Mouse (Mus musculus): ENCODE measurements around the gene Ifi203. TPM values are rescaled to one million over a fixed set of nuclear protein-coding genes. Genes with fewer than 3 reads are reported as not detected.
"Not testable (repeated sequence)": the region's sequence is repeated elsewhere in the genome, so short reads cannot be mapped to it uniquely, and the experiment has no call there.

Ifi203 gene
- polyA plus RNA-seq, 1 experiment: 1.1 TPM

- H3K4me1 ChIP-seq (ENCODE audit: control insufficient read depth, insufficient read depth, low read length): no peaks in the 10 kb centered on the region
- no peak overlapping the region for H3K4me3 ChIP-seq (ENCODE audit: insufficient read depth, low read length)
- TF ChIP-seq POLR2A (IDR thresholded peaks at IDR 0.05; ENCODE audit: extremely low read depth, insufficient read depth, low read length) (no peak), CTCF (IDR thresholded peaks at IDR 0.05; ENCODE audit: extremely low read depth, insufficient read depth, low read length) (no peak)
- no peak overlapping the region for H3K27ac ChIP-seq (ENCODE audit: insufficient read depth, low read length)
Observed at GRCm38 (mm10) chr1:173914559-173914958, 27.9 kb downstream of the Ifi203 start.

DNA sequence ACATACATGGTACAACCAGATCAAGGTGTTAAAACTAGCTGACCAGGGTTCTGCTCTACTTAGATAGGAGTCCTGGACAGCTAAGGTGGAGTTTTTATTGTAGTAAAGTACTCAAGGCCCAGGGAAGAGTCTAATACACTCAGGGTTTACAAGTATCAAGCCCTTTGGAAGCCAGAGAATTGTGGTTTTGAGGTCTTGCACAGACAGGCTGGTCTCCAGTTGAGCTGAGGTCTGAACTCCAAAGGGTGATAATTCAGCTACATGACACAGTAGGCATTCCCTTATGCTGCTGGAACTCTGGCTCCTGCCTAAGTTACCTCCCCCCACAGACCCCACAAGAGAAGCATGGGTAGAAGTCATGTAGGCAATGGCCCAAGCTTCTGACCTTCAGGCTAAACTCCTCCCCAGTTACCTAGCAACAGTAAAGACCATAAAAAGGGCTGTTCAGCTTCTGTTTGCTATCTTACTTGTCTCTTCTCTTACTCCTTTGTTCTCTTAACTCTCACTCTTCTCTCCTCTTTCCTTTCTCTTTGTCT lies 29.1 kb downstream of the Ifi203 start:
- not testable (repeated sequence) for H3K4me3 ChIP-seq (ENCODE audit: insufficient read depth, low read length); H3K27ac ChIP-seq (ENCODE audit: insufficient read depth, low read length); H3K4me1 ChIP-seq (ENCODE audit: control insufficient read depth, insufficient read depth, low read length)

- H3K4me3 ChIP-seq (ENCODE audit: insufficient read depth, low read length); H3K4me1 ChIP-seq (ENCODE audit: control insufficient read depth, insufficient read depth, low read length); H3K27ac ChIP-seq (ENCODE audit: insufficient read depth, low read length): not testable (repeated sequence)
Observed at GRCm38 (mm10) chr1:173912548-173913255, 29.8 kb downstream of the Ifi203 start, which contains the start of gene Ifi211. Ifi211 (minus strand) TSS chr1:173913046.

GRCm38 (mm10) chr1:173911808-173912464 lies 30.5 kb downstream of the Ifi203 start:
- no peaks in the 10 kb centered on the region for H3K4me1 ChIP-seq (ENCODE audit: control insufficient read depth, insufficient read depth, low read length)
- no peak overlapping the region for H3K4me3 ChIP-seq (ENCODE audit: insufficient read depth, low read length)
- no peak overlapping the region for H3K27ac ChIP-seq (ENCODE audit: insufficient read depth, low read length)
- TF ChIP-seq CTCF (IDR thresholded peaks at IDR 0.05; ENCODE audit: extremely low read depth, insufficient read depth, low read length): no peak

GRCm38 (mm10) chr1:173908390-173908789 lies 34.1 kb downstream of the Ifi203 start:
- H3K4me1 ChIP-seq (ENCODE audit: control insufficient read depth, insufficient read depth, low read length); H3K27ac ChIP-seq (ENCODE audit: insufficient read depth, low read length); H3K4me3 ChIP-seq (ENCODE audit: insufficient read depth, low read length): not testable (repeated sequence)

- not testable (repeated sequence) for H3K27ac ChIP-seq (ENCODE audit: insufficient read depth, low read length); H3K4me3 ChIP-seq (ENCODE audit: insufficient read depth, low read length); H3K4me1 ChIP-seq (ENCODE audit: control insufficient read depth, insufficient read depth, low read length)
Observed at GRCm38 (mm10) chr1:173905885-173906284, 36.6 kb downstream of the Ifi203 start.

DNA sequence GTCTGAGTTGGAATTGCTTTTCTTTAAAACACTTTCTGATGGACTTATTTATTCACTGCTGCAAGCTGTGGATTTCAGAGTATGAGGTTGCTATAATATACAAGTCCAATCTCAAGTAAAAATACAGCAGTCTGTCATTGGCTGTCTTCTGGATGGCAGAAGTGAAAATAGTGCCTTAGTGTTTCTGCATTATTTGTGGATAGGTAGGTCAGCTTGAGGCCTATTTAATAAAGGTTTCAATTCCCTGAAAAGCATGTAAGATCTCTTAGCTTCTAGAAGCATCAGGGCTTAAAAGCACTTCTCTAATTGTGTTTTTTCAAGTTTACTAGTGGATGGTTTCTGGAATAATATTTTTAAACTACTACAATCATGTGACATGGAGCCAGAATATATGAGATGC lies 52.7 kb downstream of the Ifi203 start:
- H3K27ac ChIP-seq (ENCODE audit: insufficient read depth, low read length); H3K4me3 ChIP-seq (ENCODE audit: insufficient read depth, low read length); H3K4me1 ChIP-seq (ENCODE audit: control insufficient read depth, insufficient read depth, low read length): not testable (repeated sequence)

- H3K4me3 ChIP-seq (ENCODE audit: insufficient read depth, low read length); H3K27ac ChIP-seq (ENCODE audit: insufficient read depth, low read length); H3K4me1 ChIP-seq (ENCODE audit: control insufficient read depth, insufficient read depth, low read length): not testable (repeated sequence)
Observed at GRCm38 (mm10) chr1:173887026-173887787, 55.3 kb downstream of the Ifi203 start.

DNA sequence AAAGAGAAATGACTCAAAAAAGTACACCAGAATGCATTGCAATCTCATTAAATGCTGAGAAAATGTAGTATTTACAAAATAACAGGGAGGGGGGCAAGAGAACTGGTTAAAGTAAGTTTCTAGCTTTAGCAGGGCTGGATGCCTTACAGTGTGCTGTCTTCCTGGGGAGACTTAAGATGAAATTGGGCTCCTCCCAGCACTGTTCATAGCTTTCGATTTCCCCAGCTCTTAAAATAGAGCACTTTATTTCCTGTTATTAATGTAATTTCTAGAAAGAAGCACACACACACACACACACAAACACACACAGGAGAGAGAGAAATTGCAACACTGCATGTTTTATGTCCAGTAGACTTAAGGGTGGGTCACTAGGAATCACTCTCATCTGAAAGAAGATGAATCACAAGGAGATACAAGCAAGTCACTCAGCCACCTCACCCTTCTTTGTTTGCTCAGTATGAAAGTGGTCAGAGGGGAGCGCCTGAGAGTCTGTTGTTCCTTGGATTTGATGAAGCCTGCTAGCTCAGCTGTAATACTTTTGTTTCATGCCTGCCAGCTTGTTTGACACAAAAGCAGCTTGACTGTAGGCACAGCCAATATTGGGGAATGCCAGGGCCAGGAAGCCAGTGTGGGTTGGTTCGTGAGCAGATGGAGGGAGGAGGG lies 62.3 kb downstream of the Ifi203 start:
- H3K4me3 ChIP-seq (ENCODE audit: insufficient read depth, low read length); H3K27ac ChIP-seq (ENCODE audit: insufficient read depth, low read length): not testable (repeated sequence)

GRCm38 (mm10) chr1:173879225-173879987 lies 63.1 kb downstream of the Ifi203 start:
- not testable (repeated sequence) for H3K4me3 ChIP-seq (ENCODE audit: insufficient read depth, low read length); H3K27ac ChIP-seq (ENCODE audit: insufficient read depth, low read length); H3K4me1 ChIP-seq (ENCODE audit: control insufficient read depth, insufficient read depth, low read length)

More for the DNA sequence above, 62.3 kb downstream of the Ifi203 start:
- not testable (repeated sequence) for H3K4me1 ChIP-seq (ENCODE audit: control insufficient read depth, insufficient read depth, low read length)

DNA sequence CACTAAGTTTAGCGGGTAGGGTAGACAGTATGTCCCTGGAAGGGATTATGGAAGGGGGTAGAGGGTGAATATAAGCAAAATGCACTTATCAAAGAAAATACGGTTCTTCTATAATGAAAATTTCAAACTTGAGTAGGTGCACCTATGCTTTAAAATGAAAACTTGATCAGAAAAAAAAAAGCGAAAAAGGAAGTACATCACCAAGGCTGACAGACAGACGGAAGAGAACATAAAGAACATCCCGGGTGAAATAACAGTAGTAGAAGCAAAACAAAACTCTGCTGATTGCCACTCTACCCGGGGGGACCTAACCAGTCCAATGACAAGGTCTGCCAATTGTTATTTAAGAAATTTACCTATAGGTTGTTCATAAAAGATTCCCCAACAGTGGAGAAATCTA lies 64.2 kb downstream of the Ifi203 start:
- H3K4me3 ChIP-seq (ENCODE audit: insufficient read depth, low read length): not testable (repeated sequence)

GRCm38 (mm10) chr1:173877125-173877524 lies 65.3 kb downstream of the Ifi203 start:
- H3K4me1 ChIP-seq (ENCODE audit: control insufficient read depth, insufficient read depth, low read length); H3K4me3 ChIP-seq (ENCODE audit: insufficient read depth, low read length); H3K27ac ChIP-seq (ENCODE audit: insufficient read depth, low read length): not testable (repeated sequence)

More for the DNA sequence above, 64.2 kb downstream of the Ifi203 start:
- not testable (repeated sequence) for H3K27ac ChIP-seq (ENCODE audit: insufficient read depth, low read length); H3K4me1 ChIP-seq (ENCODE audit: control insufficient read depth, insufficient read depth, low read length)
